Mouse (Mus musculus) Patski (cell line): ENCODE results near the gene Vangl2. TPM values are rescaled to one million over a fixed set of nuclear protein-coding genes. Genes with fewer than 3 reads are reported as not detected.
A peak's percentile ranks its signal among the peaks of the same experiment; 100 is the strongest.

Experiments used
- ATAC-seq: fragments of 100-300 bp; one replicate; pipeline ENCODE4 v1.8.0; 2021
- CTCF ChIA-PET: fragments of 350-600 bp; sonication (Branson Sonifier 250); formaldehyde crosslinking; loops from one replicate; lab custom pipeline; 2022; ENCODE audit warnings: inconsistent platforms; lab: Charles Lee
- POLR2A ChIA-PET: fragments of 350-600 bp; sonication (Branson Sonifier 250); formaldehyde crosslinking; loops from one replicate; lab custom pipeline; 2022; ENCODE audit warnings: antibody characterized with exemption, inconsistent platforms; lab: Charles Lee
- DNase-seq: peaks from one replicate; pipeline ENCODE4 v3.0.0-alpha.2; 2011; ENCODE audit warnings: low read depth, low spot score
- H3K27me3 ChIP-seq: fragments of 371-371 bp; one replicate; pipeline ENCODE4 v1.5.1; 2021
- CTCF ChIP-seq: fragments of 100-300 bp; IDR thresholded peaks from one replicate; pipeline ENCODE4 v1.5.1; 2021
- in situ Hi-C: fragments of 300-500 bp; cut with MboI; formaldehyde crosslinking; loops from 3 replicates; pipeline ENCODE4 v1.11.1; 2018; ENCODE audit warnings: low pct_unique_long_range_greater_than_20kb, mixed read lengths
- polyA plus RNA-seq: library from polyadenylated mRNA; unstranded; gene quantifications from one replicate; pipeline ENCODE4 v1.2.3, GENCODE M21; 2021

The Vangl2 gene
- polyA plus RNA-seq, 1 experiment from 2014 or later = 11.5 TPM

GRCm38 (mm10) chr1:172008351-172008750 is 19.9 kb downstream of the Vangl2 start:
- ChIA-PET POLR2A (no interaction called here), CTCF (no interaction called here)
- no peaks in the 10 kb centered on the region for H3K27me3 ChIP-seq
- DNase-seq (no peak), ATAC-seq (no peak)
- TF ChIP-seq CTCF = no peak
- in situ Hi-C loops = no loop called here

- no peak for TF ChIP-seq CTCF
- in situ Hi-C loops = no loop called here
- no peak for ATAC-seq
- no peaks in the 10 kb centered on the region for H3K27me3 ChIP-seq
- DNase-seq = no peak
- ChIA-PET CTCF (no interaction called here), POLR2A (no interaction called here)
Measured at GRCm38 (mm10) chr1:172007761-172008160, 20.5 kb downstream of the Vangl2 start.

GRCm38 (mm10) chr1:172001665-172002064 is 26.6 kb downstream of the Vangl2 start:
- no peak for ATAC-seq
- DNase-seq = no peak
- in situ Hi-C loops = no loop called here
- TF ChIP-seq CTCF = no peak
- ChIA-PET CTCF (interaction anchor here (1.1 to 3.0 kb wide), 6 partner anchors 10 to 186 kb away, joined by 3 to 22 read pairs (median 14); no protein-coding TSS in a partner anchor), POLR2A (no interaction called here)
- no peaks in the 10 kb centered on the region for H3K27me3 ChIP-seq

- TF ChIP-seq CTCF = no peak
- CTCF ChIA-PET = interaction anchor here (1.1 to 3.0 kb wide), 7 partner anchors 11 to 185 kb away, joined by 3 to 22 read pairs (median 13); no protein-coding TSS in a partner anchor
- DNase-seq (no peak), ATAC-seq (peak; percentile 76)
- POLR2A ChIA-PET = no interaction called here
- H3K27me3 ChIP-seq = no peaks in the 10 kb centered on the region
- in situ Hi-C loops = no loop called here
Measured at GRCm38 (mm10) chr1:172000641-172001040, 27.6 kb downstream of the Vangl2 start.

GRCm38 (mm10) chr1:171998820-171999597 is 29.2 kb downstream of the Vangl2 start:
- ATAC-seq = no peak
- no peaks in the 10 kb centered on the region for H3K27me3 ChIP-seq
- in situ Hi-C loops = no loop called here
- CTCF ChIA-PET = interaction anchor here (1.3 kb wide), 1 partner anchor 10 kb away, joined by 3 read pairs; no protein-coding TSS in a partner anchor
- no peak for DNase-seq
- POLR2A ChIA-PET = no interaction called here
- no peak for TF ChIP-seq CTCF

- in situ Hi-C loops = no loop called here
- POLR2A ChIA-PET = interaction anchor here (1.2 kb wide), 1 partner anchor 15 kb away, joined by 5 read pairs; no protein-coding TSS in a partner anchor
- TF ChIP-seq CTCF = no peak
- CTCF ChIA-PET = interaction anchor here (0.7 to 2.3 kb wide), 4 partner anchors 8 to 181 kb away, joined by 3 to 5 read pairs (median 4); no protein-coding TSS in a partner anchor
- H3K27me3 ChIP-seq = no peaks in the 10 kb centered on the region
- no peak for ATAC-seq
- no peak for DNase-seq
Measured at GRCm38 (mm10) chr1:171996701-171997100, 31.5 kb downstream of the Vangl2 start.

- TF ChIP-seq CTCF = no peak
- POLR2A ChIA-PET = no interaction called here
- no peaks in the 10 kb centered on the region for H3K27me3 ChIP-seq
- ATAC-seq = no peak
- CTCF ChIA-PET = interaction anchor here (2.3 kb wide), 1 partner anchor 15 kb away, joined by 5 read pairs; no protein-coding TSS in a partner anchor
- in situ Hi-C loops = loop anchor here (5.0 kb wide), 1 partner anchor 178 kb away; no protein-coding TSS in a partner anchor
- DNase-seq = no peak
Measured at GRCm38 (mm10) chr1:171994918-171995715, 33.1 kb downstream of the Vangl2 start.

GRCm38 (mm10) chr1:171994501-171994900 is 33.7 kb downstream of the Vangl2 start:
- DNase-seq (no peak), ATAC-seq (no peak)
- POLR2A ChIA-PET = no interaction called here
- TF ChIP-seq CTCF = no peak
- no peaks in the 10 kb centered on the region for H3K27me3 ChIP-seq
- CTCF ChIA-PET = interaction anchor here (0.7 to 1.3 kb wide), 3 partner anchors 10 to 178 kb away, joined by 3 read pairs; no protein-coding TSS in a partner anchor
- in situ Hi-C loops = loop anchor here (5.0 kb wide), 1 partner anchor 177 kb away; no protein-coding TSS in a partner anchor

- no peak for ATAC-seq
- in situ Hi-C loops = loop anchor here (5.0 kb wide), 1 partner anchor 176 kb away; no protein-coding TSS in a partner anchor
- DNase-seq = no peak
- TF ChIP-seq CTCF = no peak
- POLR2A ChIA-PET = no interaction called here
- CTCF ChIA-PET = interaction anchor here (0.7 to 1.3 kb wide), 3 partner anchors 12 to 145 kb away, joined by 3 to 4 read pairs (median 3); no protein-coding TSS in a partner anchor
- no peaks in the 10 kb centered on the region for H3K27me3 ChIP-seq
Measured at GRCm38 (mm10) chr1:171992901-171993530, 35.2 kb downstream of the Vangl2 start.

- no peak for ATAC-seq
- ChIA-PET CTCF (interaction anchor here (1.3 kb wide), 1 partner anchor 11 kb away, joined by 4 read pairs; no protein-coding TSS in a partner anchor), POLR2A (no interaction called here)
- TF ChIP-seq CTCF = no peak
- DNase-seq = no peak
- in situ Hi-C loops = loop anchor here (5.0 kb wide), 1 partner anchor 175 kb away; no protein-coding TSS in a partner anchor
- no peaks in the 10 kb centered on the region for H3K27me3 ChIP-seq
Measured at GRCm38 (mm10) chr1:171991883-171992282, 36.4 kb downstream of the Vangl2 start.
